Mouse (Mus musculus): Measurements from ENCODE around the gene Mipol1. TPM values are rescaled to one million over a fixed set of nuclear protein-coding genes. Genes with fewer than 3 reads are reported as not detected.

Gene Mipol1
- polyA plus RNA-seq, 1 experiment from 2014 or later, result 5.6 TPM

DNA sequence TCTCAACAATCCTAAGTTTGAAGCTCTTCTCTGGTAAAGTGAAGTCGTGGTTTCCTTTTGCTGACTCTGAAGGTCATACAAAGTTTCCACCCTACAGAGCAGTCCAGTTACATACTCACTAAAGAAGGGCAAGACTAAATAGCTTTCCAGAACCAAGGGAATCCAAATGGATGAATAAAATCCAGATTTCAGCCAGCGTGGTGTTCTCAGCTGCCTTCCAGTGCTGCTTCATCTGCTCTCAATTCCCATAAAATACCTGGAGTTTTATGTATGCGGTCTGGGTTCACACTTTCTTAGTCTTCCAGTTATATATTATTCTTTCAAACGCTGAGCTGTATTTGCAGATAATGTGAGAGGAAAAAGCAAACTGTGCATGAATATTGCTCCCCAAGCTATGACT, 280.9 kb downstream of the Mipol1 start:
- Histone ChIP-seq H3K9ac (no peak overlapping the region), H3K9me3 (no peaks in the 10 kb centered on the region), H3K27ac (no peak overlapping the region), H3K4me1 (replicated peaks) (no peaks in the 10 kb centered on the region), H3K4me2 (no peak overlapping the region), H3K4me3 (no peak overlapping the region), H3K36me3 (no peaks in the 10 kb centered on the region), H3K27me3 (no peaks in the 10 kb centered on the region)
- WGBS, result 89% methylated on average over 4 of the region's 4 CpGs
- no peak for ATAC-seq (ENCODE audit: low FRiP score)

DNA sequence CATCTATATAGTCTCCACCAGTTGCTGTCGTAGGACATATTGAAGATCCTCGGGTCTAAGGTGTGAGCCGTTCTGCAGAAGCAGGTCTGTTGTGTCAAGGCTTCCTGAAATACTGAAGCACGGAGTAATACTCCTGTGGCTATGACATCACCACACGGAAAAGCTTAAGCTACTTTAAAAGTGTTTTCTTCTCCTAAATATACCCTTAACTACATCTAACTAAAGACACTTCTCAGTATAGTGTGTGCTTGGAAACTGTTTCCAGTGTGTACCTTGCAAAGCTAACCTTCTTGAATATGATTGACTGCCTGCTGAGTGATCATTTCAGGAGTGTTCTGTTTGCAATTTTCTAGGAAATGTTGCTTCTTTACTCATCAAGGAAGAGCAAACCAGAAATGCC, 281.3 kb downstream of the Mipol1 start:
- no peaks in the 10 kb centered on the region for H3K36me3 ChIP-seq
- no peak overlapping the region for H3K9ac ChIP-seq
- H3K4me1 ChIP-seq (replicated peaks), result no peaks in the 10 kb centered on the region
- H3K27ac ChIP-seq, result no peak overlapping the region
- H3K27me3 ChIP-seq, result no peaks in the 10 kb centered on the region
- WGBS, result 90% methylated on average over 5 of the region's 5 CpGs
- no peak for ATAC-seq (ENCODE audit: low FRiP score)
- H3K9me3 ChIP-seq, result no peaks in the 10 kb centered on the region
- no peak overlapping the region for H3K4me2 ChIP-seq
- no peak overlapping the region for H3K4me3 ChIP-seq

DNA sequence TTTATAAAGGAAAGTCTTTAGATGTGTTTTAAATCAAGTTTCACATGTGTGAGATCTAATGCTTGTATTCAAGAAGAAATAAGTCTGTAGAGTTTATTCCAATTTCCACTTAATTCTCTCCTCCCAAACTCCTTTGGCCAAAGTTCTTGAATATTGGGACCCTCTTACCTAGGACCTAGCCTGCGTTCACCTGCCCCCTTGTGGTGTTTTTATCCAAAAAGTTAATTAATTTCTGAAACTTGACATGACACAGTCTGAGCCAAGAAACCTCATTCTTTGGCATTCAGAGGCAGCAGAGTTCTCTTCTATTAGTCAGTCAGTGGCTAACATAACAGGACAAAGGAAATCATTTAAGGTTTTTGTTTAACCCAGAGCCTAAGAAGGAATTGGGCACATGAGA, 284.3 kb downstream of the Mipol1 start:
- 55% methylated on average over 1 of the region's 1 CpGs for WGBS
- ATAC-seq (ENCODE audit: low FRiP score), result no peak
- no peaks in the 10 kb centered on the region for H3K36me3 ChIP-seq

DNA sequence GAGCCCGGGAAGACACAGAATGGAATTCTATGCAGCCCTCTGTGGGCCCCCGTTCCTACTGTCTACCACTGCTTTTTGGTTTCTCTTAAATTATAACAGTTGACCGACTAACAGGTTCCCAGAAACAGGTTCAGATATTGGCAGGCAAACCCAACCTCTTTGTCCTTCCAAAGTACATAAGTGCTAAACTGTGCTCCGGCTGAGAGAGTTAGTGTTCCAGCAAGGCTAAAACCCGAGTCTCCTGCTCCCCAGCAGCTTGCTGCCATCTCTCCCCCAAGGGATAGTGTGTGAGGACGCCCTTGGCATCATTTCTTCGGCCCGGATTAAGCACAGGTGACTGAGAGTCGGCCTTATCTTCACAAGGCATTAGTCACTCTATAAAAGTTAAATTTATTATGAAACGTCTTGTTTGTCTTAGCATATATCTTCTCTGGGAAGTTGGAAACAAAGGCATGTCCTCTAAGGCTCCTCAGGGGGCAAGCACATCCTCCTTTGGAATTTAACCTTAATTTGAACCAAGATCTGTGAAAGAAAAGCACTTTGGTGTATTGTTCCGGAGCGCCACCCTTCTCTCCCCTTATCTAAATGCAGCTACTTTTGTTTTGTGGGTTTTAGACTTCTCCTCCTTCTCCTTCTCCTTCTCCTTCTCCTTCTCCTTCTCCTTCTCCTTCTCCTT, 285.6 kb downstream of the Mipol1 start:
- no peak overlapping the region for H3K4me3 ChIP-seq
- WGBS, result 38% methylated on average over 12 of the region's 12 CpGs
- ATAC-seq (ENCODE audit: low FRiP score), result no peak

More for the DNA sequence above, 284.3 kb downstream of the Mipol1 start:
- Histone ChIP-seq H3K27ac (no peak overlapping the region), H3K4me2 (no peak overlapping the region), H3K9ac (no peak overlapping the region), H3K4me3 (no peak overlapping the region), H3K4me1 (replicated peaks) (no peaks in the 10 kb centered on the region), H3K27me3 (0 out of 2 replicates have a peak, but pooled peaks cover 3% of the 10 kb centered on the region), H3K9me3 (no peaks in the 10 kb centered on the region)

DNA sequence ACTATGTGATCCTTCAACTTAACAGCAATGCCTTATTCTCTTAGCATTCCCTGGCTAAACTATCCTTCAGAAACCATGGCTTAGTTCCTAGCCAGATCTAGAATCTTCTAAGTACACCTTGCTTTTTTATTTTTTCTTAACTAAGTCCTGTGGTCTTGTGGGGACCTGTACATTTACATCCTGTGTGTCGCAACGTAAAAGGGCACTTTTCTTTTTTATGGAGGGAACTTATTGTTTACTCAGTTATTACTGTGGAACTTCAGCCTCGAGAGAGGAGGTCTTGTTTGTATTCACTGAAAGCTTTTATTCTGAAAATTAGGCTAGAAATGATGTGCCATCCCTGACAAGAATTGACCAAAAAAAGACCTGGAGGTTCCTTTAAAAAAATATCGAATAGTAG, 298.1 kb downstream of the Mipol1 start:
- Histone ChIP-seq H3K9ac (no peak overlapping the region), H3K27me3 (peaks cover 72% of the 10 kb centered on the region), H3K4me1 (replicated peaks) (0 out of 2 replicates have a peak, but pooled peaks cover 5% of the 10 kb centered on the region), H3K9me3 (no peaks in the 10 kb centered on the region), H3K36me3 (no peaks in the 10 kb centered on the region), H3K27ac (no peak overlapping the region), H3K4me2 (no peak overlapping the region), H3K4me3 (no peak overlapping the region)
- no peak for ATAC-seq (ENCODE audit: low FRiP score)
- WGBS, result 83% methylated on average over 4 of the region's 4 CpGs

More for the DNA sequence above, 285.6 kb downstream of the Mipol1 start:
- no peak overlapping the region for H3K4me2 ChIP-seq
- 0 out of 2 replicates have a peak, but pooled peaks cover 3% of the 10 kb centered on the region for H3K27me3 ChIP-seq
- H3K27ac ChIP-seq, result no peak overlapping the region
- H3K9ac ChIP-seq, result no peak overlapping the region
- H3K4me1 ChIP-seq (replicated peaks), result no peaks in the 10 kb centered on the region
- H3K9me3 ChIP-seq, result no peaks in the 10 kb centered on the region
- H3K36me3 ChIP-seq, result no peaks in the 10 kb centered on the region

DNA sequence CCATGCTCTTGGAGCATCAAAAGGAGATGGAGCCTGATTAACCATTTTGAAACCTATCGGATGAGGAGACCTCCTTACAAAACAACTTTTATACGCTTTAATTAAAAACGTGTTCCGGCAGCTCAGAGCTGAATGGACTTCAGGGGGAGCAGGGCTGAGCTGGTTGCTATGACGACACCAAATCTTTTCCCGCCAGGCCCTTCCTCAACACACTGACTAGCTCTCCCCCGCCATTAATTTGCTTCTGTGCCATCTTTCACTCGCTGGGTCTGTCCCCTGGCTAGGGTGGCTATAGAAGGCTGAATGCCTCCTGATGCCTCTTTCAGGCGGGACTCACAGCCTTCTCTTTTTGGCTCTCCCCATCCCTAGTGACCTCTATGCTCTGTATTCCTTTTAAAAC, 300.2 kb downstream of the Mipol1 start:
- H3K4me2 ChIP-seq, result no peak overlapping the region
- 0 out of 2 replicates have a peak, but pooled peaks have one; percentile 37 for ATAC-seq (ENCODE audit: low FRiP score)
- no peak overlapping the region for H3K9ac ChIP-seq
- no peak overlapping the region for H3K27ac ChIP-seq
- no peaks in the 10 kb centered on the region for H3K36me3 ChIP-seq
- peaks cover 8% of the 10 kb centered on the region for H3K4me1 ChIP-seq (replicated peaks)
- no peak overlapping the region for H3K4me3 ChIP-seq
- peaks cover 90% of the 10 kb centered on the region for H3K27me3 ChIP-seq
- H3K9me3 ChIP-seq, result no peaks in the 10 kb centered on the region
- 2% methylated on average over 9 of the region's 9 CpGs for WGBS

DNA sequence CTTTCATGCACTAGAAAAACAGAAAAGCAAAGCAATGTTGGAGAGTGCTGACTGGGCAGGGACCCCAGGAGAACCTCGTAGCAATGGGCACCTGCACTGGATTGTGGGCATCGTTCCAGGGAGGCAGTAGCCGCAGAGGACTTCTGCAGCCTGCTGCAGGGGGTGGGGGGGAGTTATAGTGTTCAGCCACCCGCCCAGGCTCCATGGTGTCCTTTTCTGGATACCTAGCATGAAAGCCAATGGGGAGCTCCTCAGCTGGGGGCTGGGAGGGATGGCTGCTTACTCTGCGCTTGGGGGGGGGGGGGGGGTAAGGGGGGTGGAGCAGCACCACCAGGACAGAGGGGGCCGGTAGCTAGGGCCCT, 304.3 kb downstream of the Mipol1 start:
- 0 out of 2 replicates have a peak overlapping the region, but pooled peaks have one; percentile 21 for H3K4me2 ChIP-seq
- H3K36me3 ChIP-seq, result no peaks in the 10 kb centered on the region
- no peak overlapping the region for H3K4me3 ChIP-seq
- no peak overlapping the region for H3K9ac ChIP-seq
- H3K9me3 ChIP-seq, result no peaks in the 10 kb centered on the region
- peaks cover 16% of the 10 kb centered on the region for H3K4me1 ChIP-seq (replicated peaks)
- no peak overlapping the region for H3K27ac ChIP-seq
- 3% methylated on average over 5 of the region's 6 CpGs for WGBS
- ATAC-seq (ENCODE audit: low FRiP score), result peak; percentile 51
- peaks cover 94% of the 10 kb centered on the region for H3K27me3 ChIP-seq

DNA sequence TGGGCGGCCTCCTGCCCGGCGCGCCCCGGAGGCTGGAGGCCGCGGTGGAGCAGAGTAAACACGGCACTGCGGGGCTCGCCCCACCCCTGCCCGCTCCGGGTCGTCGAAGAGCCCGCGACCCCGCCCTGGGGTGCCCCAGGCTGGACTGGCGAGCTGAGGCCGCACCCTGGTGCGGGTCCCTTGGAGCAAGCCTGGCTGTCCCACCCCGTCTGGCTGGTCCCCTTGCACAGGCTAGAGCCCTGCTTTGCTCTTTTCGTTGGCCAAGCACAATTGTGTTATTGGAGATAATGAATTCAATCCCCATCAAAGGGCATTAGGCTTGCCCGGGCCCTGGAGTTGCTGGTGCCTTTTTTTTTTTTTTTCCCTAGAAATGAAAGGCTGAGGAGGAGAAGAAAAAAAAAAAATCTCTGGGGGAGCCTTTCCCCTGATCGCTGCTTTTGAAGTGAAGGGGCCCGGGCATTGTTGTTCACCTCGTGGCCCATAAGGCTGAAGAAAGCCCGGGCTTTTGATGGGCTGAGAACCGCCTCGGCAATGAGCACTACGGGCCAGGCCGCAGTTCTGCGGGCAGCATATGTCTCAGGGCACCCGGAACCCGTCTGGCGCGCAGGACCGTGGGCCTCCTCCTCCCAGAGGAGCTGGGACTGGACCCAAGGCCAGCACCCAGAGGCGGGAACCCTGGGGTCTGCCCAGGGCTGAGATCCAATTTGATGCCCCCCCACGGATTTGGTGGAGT, 304.8 kb downstream of the Mipol1 start:
- H3K27ac ChIP-seq, result no peak overlapping the region
- H3K36me3 ChIP-seq, result no peaks in the 10 kb centered on the region
- peaks cover 16% of the 10 kb centered on the region for H3K4me1 ChIP-seq (replicated peaks)
- 0 out of 2 replicates have a peak overlapping the region, but pooled peaks have one; percentile 21 for H3K4me2 ChIP-seq
- WGBS, result 1% methylated on average over 33 of the region's 39 CpGs
- H3K27me3 ChIP-seq, result peaks cover 95% of the 10 kb centered on the region
- no peak overlapping the region for H3K9ac ChIP-seq
- no peaks in the 10 kb centered on the region for H3K9me3 ChIP-seq
- peak; percentile 76 for ATAC-seq (ENCODE audit: low FRiP score)
- H3K4me3 ChIP-seq, result no peak overlapping the region

DNA sequence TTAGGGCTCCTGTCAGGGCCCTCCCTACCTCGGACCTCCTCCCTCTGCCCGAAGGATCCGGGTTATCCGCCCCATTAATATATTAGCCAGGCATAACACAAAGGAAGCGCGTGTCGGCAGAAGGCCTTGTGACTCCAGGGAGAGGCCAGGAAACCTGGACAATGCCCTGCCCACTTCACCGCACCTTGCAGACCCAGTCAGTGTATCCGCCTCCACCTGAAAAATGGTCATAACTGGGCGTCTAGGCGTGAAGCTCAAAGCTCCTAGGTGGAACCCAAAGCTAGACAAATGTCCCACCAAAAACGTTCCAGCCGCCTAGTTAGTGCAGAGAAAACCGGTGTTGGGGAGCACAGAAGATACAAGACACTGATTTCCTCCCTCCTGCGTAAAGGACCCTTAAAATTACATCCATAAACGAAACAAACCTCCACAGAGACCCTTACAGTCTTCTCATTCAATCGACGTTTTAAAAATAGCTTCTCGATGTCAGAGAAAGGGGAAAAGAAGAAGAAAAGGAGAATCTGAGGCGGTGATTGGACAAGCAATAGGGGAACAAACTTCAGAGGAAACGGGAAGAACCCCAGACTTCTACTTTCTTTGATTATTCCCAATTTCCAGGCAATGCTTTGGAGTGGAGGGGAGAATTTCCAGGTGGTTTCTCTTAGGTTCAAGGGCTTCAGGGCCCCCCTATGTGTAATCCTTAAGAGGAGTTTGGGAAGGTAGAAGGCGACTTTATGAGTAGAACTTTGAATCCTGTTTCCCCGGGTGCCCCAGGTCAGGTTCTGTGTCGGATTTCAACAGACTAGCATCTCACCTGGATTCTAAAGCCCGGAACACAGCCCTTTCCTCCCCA, 306.1 kb downstream of the Mipol1 start:
- Histone ChIP-seq H3K27me3 (peaks cover 91% of the 10 kb centered on the region), H3K36me3 (no peaks in the 10 kb centered on the region), H3K9ac (no peak overlapping the region), H3K9me3 (no peaks in the 10 kb centered on the region), H3K4me3 (no peak overlapping the region), H3K4me1 (replicated peaks) (peaks cover 11% of the 10 kb centered on the region), H3K4me2 (no peak overlapping the region), H3K27ac (no peak overlapping the region)
- WGBS, result under 1% methylated on average over 25 of the region's 25 CpGs
- no peak for ATAC-seq (ENCODE audit: low FRiP score)

DNA sequence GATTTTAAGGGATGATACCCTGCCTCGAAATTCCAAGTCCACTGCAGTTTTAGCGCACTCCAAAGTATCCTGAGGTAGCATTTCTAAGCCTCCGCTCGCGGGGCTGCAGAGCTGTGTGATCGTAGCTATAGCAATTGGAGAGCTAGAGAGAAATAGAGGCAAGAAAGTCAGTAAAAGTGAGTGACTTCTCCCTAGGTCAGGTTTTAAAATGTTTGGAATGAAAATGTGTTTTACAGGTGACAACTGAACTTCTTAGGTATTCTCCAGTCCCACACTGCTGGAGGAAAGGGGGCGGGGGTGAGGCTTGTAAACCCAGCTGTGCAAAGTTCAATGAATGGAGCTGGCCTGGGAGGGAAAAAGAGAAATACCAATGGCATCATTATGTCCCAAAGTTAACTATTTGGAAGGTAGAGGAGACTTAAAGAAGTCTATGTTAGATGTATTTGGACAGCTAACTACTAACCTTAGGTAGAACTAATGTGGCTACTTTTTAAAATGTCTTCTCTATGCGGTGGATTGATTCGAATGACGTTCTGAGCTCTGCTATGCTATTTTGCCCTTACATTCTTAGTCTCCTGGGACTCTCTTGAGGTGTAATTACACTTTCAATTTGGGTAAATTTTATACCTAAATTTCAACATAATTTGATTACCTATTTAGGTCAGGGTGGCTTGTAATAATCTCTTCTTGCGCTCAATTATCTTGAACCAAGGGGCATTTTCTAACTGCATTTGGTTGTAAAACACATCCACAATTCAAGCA, 306.9 kb downstream of the Mipol1 start:
- H3K27ac ChIP-seq, result no peak overlapping the region
- H3K4me2 ChIP-seq, result no peak overlapping the region
- WGBS, result 5% methylated on average over 11 of the region's 11 CpGs
- peaks cover 91% of the 10 kb centered on the region for H3K27me3 ChIP-seq
- H3K36me3 ChIP-seq, result no peaks in the 10 kb centered on the region
- no peak overlapping the region for H3K9ac ChIP-seq
- H3K4me1 ChIP-seq (replicated peaks), result peaks cover 11% of the 10 kb centered on the region
- no peak for ATAC-seq (ENCODE audit: low FRiP score)
- no peak overlapping the region for H3K4me3 ChIP-seq
- H3K9me3 ChIP-seq, result no peaks in the 10 kb centered on the region

DNA sequence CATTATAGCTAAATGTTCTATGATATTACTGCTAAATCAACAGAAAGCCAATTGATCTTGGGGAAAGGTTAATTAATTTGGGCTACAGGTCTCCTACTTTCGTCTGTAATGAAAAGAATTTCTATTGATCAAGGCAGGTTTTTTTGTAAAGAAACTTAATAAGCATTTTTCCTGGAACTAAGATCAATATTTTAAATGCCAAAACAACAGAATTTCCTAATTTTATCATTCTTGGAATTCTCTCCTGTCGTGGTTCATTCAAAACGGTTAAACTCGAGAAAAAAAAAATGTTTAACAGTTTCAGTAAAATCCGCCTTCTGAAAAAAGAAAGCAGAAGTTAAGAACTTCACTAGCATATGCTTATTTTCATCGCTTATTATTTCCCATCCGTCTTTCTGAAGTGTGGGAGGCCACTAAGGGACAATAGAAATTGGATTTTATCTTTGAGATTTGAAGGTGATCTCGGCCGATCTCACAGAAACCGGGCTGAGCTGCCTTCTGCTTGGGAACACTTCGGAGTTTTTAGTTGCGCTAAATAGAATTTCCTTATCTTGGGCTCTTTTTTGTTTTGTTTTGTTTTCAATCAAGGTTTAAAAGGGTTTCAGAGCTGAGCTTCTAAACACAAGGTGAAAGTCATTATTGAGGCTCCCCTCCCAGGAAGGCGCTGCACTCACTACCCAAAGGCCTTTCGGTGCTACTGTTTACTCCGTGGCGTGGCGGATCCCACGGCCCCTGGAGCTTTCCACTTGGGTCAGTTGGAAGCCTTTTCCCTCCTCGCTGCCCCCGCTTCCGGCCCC, 307.8 kb downstream of the Mipol1 start:
- H3K4me3 ChIP-seq, result peak overlapping the region; percentile 23; the same call in 1 of the 2 replicates
- H3K36me3 ChIP-seq, result no peaks in the 10 kb centered on the region
- ATAC-seq (ENCODE audit: low FRiP score), result no peak
- H3K9me3 ChIP-seq, result no peaks in the 10 kb centered on the region
- H3K27ac ChIP-seq, result no peak overlapping the region
- under 1% methylated on average over 21 of the region's 21 CpGs for WGBS
- peaks cover 91% of the 10 kb centered on the region for H3K27me3 ChIP-seq
- peaks cover 11% of the 10 kb centered on the region for H3K4me1 ChIP-seq (replicated peaks)
- peak overlapping the region; percentile 35 for H3K4me2 ChIP-seq
- H3K9ac ChIP-seq, result no peak overlapping the region

Measured in hindbrain, embryonic 13.5 days (tissue).